Mouse (Mus musculus): Measurements from ENCODE around the gene Lrba. TPM values are rescaled to one million over a fixed set of nuclear protein-coding genes. Genes with fewer than 3 reads are reported as not detected.
A peak's percentile ranks its signal among the peaks of the same experiment; 100 is the strongest.

Gene Lrba
- polyA plus RNA-seq, 1 experiment, result 5.4 TPM

- TF ChIP-seq POLR2A (IDR thresholded peaks at IDR 0.05; ENCODE audit: control insufficient read depth, low read depth, low read length), result no peak
- Histone ChIP-seq H3K4me3 (ENCODE audit: control insufficient read depth, low read depth, low read length) (no peak overlapping the region), H3K4me1 (ENCODE audit: control insufficient read depth, insufficient read depth, low read length) (no peaks in the 10 kb centered on the region), H3K27ac (ENCODE audit: control insufficient read depth, insufficient read depth, low read depth, low read length) (no peak overlapping the region), H3K27me3 (ENCODE audit: control insufficient read depth, insufficient read depth, low read length) (no peaks in the 10 kb centered on the region), H3K36me3 (ENCODE audit: control insufficient read depth, insufficient read depth, low read length) (no peaks in the 10 kb centered on the region)
Measured at GRCm38 (mm10) chr3:86489992-86490391, 265.5 kb downstream of the Lrba start.

GRCm38 (mm10) chr3:86500586-86500985 is 276.1 kb downstream of the Lrba start:
- TF ChIP-seq POLR2A (IDR thresholded peaks at IDR 0.05; ENCODE audit: control insufficient read depth, low read depth, low read length) (no peak), CTCF (IDR thresholded peaks at IDR 0.05; ENCODE audit: control insufficient read depth, insufficient read depth, insufficient replicate concordance, low read depth, low read length) (no peak)

GRCm38 (mm10) chr3:86518506-86519109 is 294.1 kb downstream of the Lrba start:
- TF ChIP-seq CTCF (IDR thresholded peaks at IDR 0.05; ENCODE audit: control insufficient read depth, insufficient read depth, insufficient replicate concordance, low read depth, low read length) (no peak), POLR2A (IDR thresholded peaks at IDR 0.05; ENCODE audit: control insufficient read depth, low read depth, low read length) (no peak)
- no peaks in the 10 kb centered on the region for H3K36me3 ChIP-seq (ENCODE audit: control insufficient read depth, insufficient read depth, low read length)
- H3K27ac ChIP-seq (ENCODE audit: control insufficient read depth, insufficient read depth, low read depth, low read length), result no peak overlapping the region
- H3K27me3 ChIP-seq (ENCODE audit: control insufficient read depth, insufficient read depth, low read length), result no peaks in the 10 kb centered on the region
- H3K4me3 ChIP-seq (ENCODE audit: control insufficient read depth, low read depth, low read length), result no peak overlapping the region
- H3K4me1 ChIP-seq (ENCODE audit: control insufficient read depth, insufficient read depth, low read length), result no peaks in the 10 kb centered on the region

More at GRCm38 (mm10) chr3:86500586-86500985, 276.1 kb downstream of the Lrba start:
- no peak overlapping the region for H3K4me3 ChIP-seq (ENCODE audit: control insufficient read depth, low read depth, low read length)
- H3K27me3 ChIP-seq (ENCODE audit: control insufficient read depth, insufficient read depth, low read length), result no peaks in the 10 kb centered on the region
- no peaks in the 10 kb centered on the region for H3K4me1 ChIP-seq (ENCODE audit: control insufficient read depth, insufficient read depth, low read length)
- no peak overlapping the region for H3K27ac ChIP-seq (ENCODE audit: control insufficient read depth, insufficient read depth, low read depth, low read length)
- no peaks in the 10 kb centered on the region for H3K36me3 ChIP-seq (ENCODE audit: control insufficient read depth, insufficient read depth, low read length)

GRCm38 (mm10) chr3:86522880-86523505 is 298.5 kb downstream of the Lrba start:
- H3K4me1 ChIP-seq (ENCODE audit: control insufficient read depth, insufficient read depth, low read length), result no peaks in the 10 kb centered on the region
- H3K27ac ChIP-seq (ENCODE audit: control insufficient read depth, insufficient read depth, low read depth, low read length), result no peak overlapping the region
- H3K36me3 ChIP-seq (ENCODE audit: control insufficient read depth, insufficient read depth, low read length), result no peaks in the 10 kb centered on the region
- TF ChIP-seq POLR2A (IDR thresholded peaks at IDR 0.05; ENCODE audit: control insufficient read depth, low read depth, low read length), result no peak
- H3K27me3 ChIP-seq (ENCODE audit: control insufficient read depth, insufficient read depth, low read length), result no peaks in the 10 kb centered on the region
- no peak overlapping the region for H3K4me3 ChIP-seq (ENCODE audit: control insufficient read depth, low read depth, low read length)

GRCm38 (mm10) chr3:86531531-86532269 is 307.2 kb downstream of the Lrba start:
- H3K36me3 ChIP-seq (ENCODE audit: control insufficient read depth, insufficient read depth, low read length), result no peaks in the 10 kb centered on the region
- no peak overlapping the region for H3K27ac ChIP-seq (ENCODE audit: control insufficient read depth, insufficient read depth, low read depth, low read length)
- no peaks in the 10 kb centered on the region for H3K4me1 ChIP-seq (ENCODE audit: control insufficient read depth, insufficient read depth, low read length)
- H3K4me3 ChIP-seq (ENCODE audit: control insufficient read depth, low read depth, low read length), result no peak overlapping the region
- TF ChIP-seq CTCF (IDR thresholded peaks at IDR 0.05; ENCODE audit: control insufficient read depth, insufficient read depth, insufficient replicate concordance, low read depth, low read length), result no peak
- no peak for TF ChIP-seq POLR2A (IDR thresholded peaks at IDR 0.05; ENCODE audit: control insufficient read depth, low read depth, low read length)
- no peaks in the 10 kb centered on the region for H3K27me3 ChIP-seq (ENCODE audit: control insufficient read depth, insufficient read depth, low read length)

- TF ChIP-seq CTCF (IDR thresholded peaks at IDR 0.05; ENCODE audit: control insufficient read depth, insufficient read depth, insufficient replicate concordance, low read depth, low read length) (no peak), POLR2A (IDR thresholded peaks at IDR 0.05; ENCODE audit: control insufficient read depth, low read depth, low read length) (no peak)
- Histone ChIP-seq H3K4me3 (ENCODE audit: control insufficient read depth, low read depth, low read length) (no peak overlapping the region), H3K4me1 (ENCODE audit: control insufficient read depth, insufficient read depth, low read length) (peaks cover 3% of the 10 kb centered on the region), H3K36me3 (ENCODE audit: control insufficient read depth, insufficient read depth, low read length) (no peaks in the 10 kb centered on the region), H3K27ac (ENCODE audit: control insufficient read depth, insufficient read depth, low read depth, low read length) (no peak overlapping the region), H3K27me3 (ENCODE audit: control insufficient read depth, insufficient read depth, low read length) (no peaks in the 10 kb centered on the region)
Measured at GRCm38 (mm10) chr3:86536751-86537150, 312.3 kb downstream of the Lrba start.

GRCm38 (mm10) chr3:86538645-86539554 is 314.4 kb downstream of the Lrba start:
- no peak for TF ChIP-seq POLR2A (IDR thresholded peaks at IDR 0.05; ENCODE audit: control insufficient read depth, low read depth, low read length)
- TF ChIP-seq CTCF (IDR thresholded peaks at IDR 0.05; ENCODE audit: control insufficient read depth, insufficient read depth, insufficient replicate concordance, low read depth, low read length), result no peak
- H3K27ac ChIP-seq (ENCODE audit: control insufficient read depth, insufficient read depth, low read depth, low read length), result no peak overlapping the region
- no peaks in the 10 kb centered on the region for H3K27me3 ChIP-seq (ENCODE audit: control insufficient read depth, insufficient read depth, low read length)
- H3K36me3 ChIP-seq (ENCODE audit: control insufficient read depth, insufficient read depth, low read length), result no peaks in the 10 kb centered on the region
- peak overlapping the region; percentile 13 for H3K4me3 ChIP-seq (ENCODE audit: control insufficient read depth, low read depth, low read length)
- H3K4me1 ChIP-seq (ENCODE audit: control insufficient read depth, insufficient read depth, low read length), result peaks cover 3% of the 10 kb centered on the region

All from testis, adult 2 months (tissue).